Mouse (Mus musculus) liver, embryonic 14.5 days (tissue): ENCODE data around the gene BC048403. TPM values are rescaled to one million over a fixed set of nuclear protein-coding genes. Genes with fewer than 3 reads are reported as not detected.

Source experiments
- ATAC-seq: fragments of 200-750 bp; cut with Nextera tagmentation; 2 replicates; pipeline ENCODE4 v1.8.0; 2017; ENCODE audit warnings: moderate number of reproducible peaks, mild to moderate bottlenecking, moderate library complexity; ENCODE audit not compliant: insufficient read depth
- DNase-seq, 3 experiments: peaks; one replicate each; pipeline ENCODE4 v3.0.0-alpha.2; 2012 to 2013; ENCODE audit warnings: low read depth in 3 of 3, low spot score in 3 of 3
- H3K27ac ChIP-seq: fragments of 300-500 bp; sonication (generic); 2 replicates; pipeline ENCODE4 v1.5.1; 2014; ENCODE audit warnings: moderate library complexity, mild to moderate bottlenecking, control low read depth, inconsistent platforms
- H3K27me3 ChIP-seq: fragments of 300-500 bp; sonication (generic); 2 replicates; pipeline ENCODE4 v1.6.1; 2014; ENCODE audit warnings: mild to moderate bottlenecking, low read length, moderate library complexity; ENCODE audit not compliant: control insufficient read depth, insufficient read depth
- H3K36me3 ChIP-seq: fragments of 300-500 bp; sonication (generic); replicated peaks from 2 replicates; pipeline ENCODE4 v1.6.1; 2014; ENCODE audit warnings: low read depth; ENCODE audit not compliant: control insufficient read depth, insufficient read depth
- H3K4me1 ChIP-seq, 2 experiments: fragments of 200-500 bp in 1 of 2; fragments of 300-500 bp in 1 of 2; sonication (generic) in 1 of 2; replicated peaks; 2 replicates each; pipeline ENCODE4 v1.6.1; 2012 to 2014; ENCODE audit warnings: antibody characterized with exemption in 1 of 2, inconsistent platforms in 1 of 2, low read length in 1 of 2; ENCODE audit not compliant: control insufficient read depth in 2 of 2, insufficient read depth in 2 of 2
- H3K4me2 ChIP-seq: fragments of 300-500 bp; sonication (generic); 2 replicates; pipeline ENCODE4 v1.6.1; 2014; ENCODE audit warnings: low read depth, mild to moderate bottlenecking, control low read depth, moderate library complexity
- H3K4me3 ChIP-seq, 2 experiments: fragments of 200-500 bp in 1 of 2; fragments of 300-500 bp in 1 of 2; sonication (generic) in 1 of 2; 2 replicates each; pipeline ENCODE4 v1.5.1; 2012 to 2014; ENCODE audit warnings: low read depth in 2 of 2, low read length in 2 of 2, mild to moderate bottlenecking in 2 of 2, control low read depth in 1 of 2, inconsistent platforms in 1 of 2, moderate library complexity in 1 of 2; ENCODE audit not compliant: insufficient read depth in 1 of 2
- H3K9ac ChIP-seq: fragments of 300-500 bp; sonication (generic); replicated peaks from 2 replicates; pipeline ENCODE4 v1.6.1; 2014; ENCODE audit warnings: mild to moderate bottlenecking, control low read depth, moderate library complexity
- H3K9me3 ChIP-seq: fragments of 300-500 bp; sonication (generic); 2 replicates; pipeline ENCODE4 v1.6.1; 2016; ENCODE audit warnings: low read length, mixed read lengths; ENCODE audit not compliant: control insufficient read depth
- CTCF ChIP-seq: IDR thresholded peaks from 2 replicates; pipeline ENCODE4 v1.5.1; 2016; ENCODE audit warnings: antibody characterized with exemption, low read depth, control low read depth
- EP300 ChIP-seq: IDR thresholded peaks from 2 replicates; pipeline ENCODE4 v1.6.1; 2016; ENCODE audit warnings: antibody characterized with exemption, low read depth
- WGBS: fragments of 180-500 bp; shearing (Covaris S2); extraction: QIAGEN DNeasy Blood & Tissue Kit; methylation state at CpG from one replicate; pipeline ENCODE4 v1.1.7; 2014; ENCODE audit not compliant: insufficient replicate concordance; 5-methylcytosine and 5-hydroxymethylcytosine counted together
- polyA plus RNA-seq, 2 experiments: library from polyadenylated mRNA; depleted of rRNA in 1 of 2; stranded (reverse) in 1 of 2; unstranded in 1 of 2; fragments of >200 nt; fragmentation: Nextera tagmentation in 1 of 2; extraction: Ambion mirVana in 1 of 2; gene quantifications; 2 replicates each; pipeline versions ENCODE4 v1.2.1 to v1.2.3; 2012 to 2014

Gene BC048403
- polyA plus RNA-seq, 2 experiments, result 1.8 to 2.3 TPM

- Histone ChIP-seq H3K9ac (no peak overlapping the region), H3K4me3 (no peak overlapping the region), H3K9me3 (no peaks in the 10 kb centered on the region), H3K4me2 (peak overlapping the region; percentile 32), H3K4me1 (0 out of 4 replicates have a peak, but pooled peaks cover 0 to 1% of the 10 kb centered on the region in 2 experiments), H3K27ac (no peak overlapping the region), H3K27me3 (no peaks in the 10 kb centered on the region), H3K36me3 (no peaks in the 10 kb centered on the region)
- no peak for ATAC-seq
- DNase-seq, result no peak
- TF ChIP-seq CTCF (peak; percentile 62), EP300 (no peak)
- WGBS, result 43% methylated on average over 20 of the region's 20 CpGs
Observed at GRCm38 (mm10) chr10:121770624-121771577, 31.2 kb downstream of the BC048403 start.

DNA sequence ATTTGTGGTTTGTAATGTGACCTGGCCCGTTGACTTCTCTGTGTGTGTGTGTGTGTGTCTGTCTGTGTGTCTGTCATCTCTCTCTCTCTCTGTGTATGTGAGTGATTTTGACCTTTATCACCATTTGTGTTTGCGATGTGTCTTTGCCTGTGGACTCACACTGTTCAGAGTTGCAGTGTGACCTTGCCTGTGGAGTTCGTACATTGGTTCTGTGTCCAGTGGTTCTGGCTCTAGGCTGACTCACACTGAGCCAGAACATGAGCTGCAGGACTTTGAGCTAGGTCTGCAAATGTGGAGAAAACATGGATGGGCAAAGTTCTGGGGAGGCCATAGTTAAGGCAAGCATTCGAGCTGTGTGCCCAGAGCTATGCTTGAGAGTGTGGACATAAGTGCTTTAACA, 34.1 kb downstream of the BC048403 start:
- Histone ChIP-seq H3K4me1 (0 out of 4 replicates have a peak, but pooled peaks cover 0 to 1% of the 10 kb centered on the region in 2 experiments), H3K9me3 (no peaks in the 10 kb centered on the region), H3K9ac (no peak overlapping the region), H3K4me3 (no peak overlapping the region), H3K4me2 (no peak overlapping the region), H3K36me3 (no peaks in the 10 kb centered on the region), H3K27ac (no peak overlapping the region), H3K27me3 (no peaks in the 10 kb centered on the region)
- DNase-seq (no peak), ATAC-seq (no peak)
- WGBS, result 48% methylated on average over 4 of the region's 4 CpGs
- TF ChIP-seq EP300 (no peak), CTCF (no peak)

DNA sequence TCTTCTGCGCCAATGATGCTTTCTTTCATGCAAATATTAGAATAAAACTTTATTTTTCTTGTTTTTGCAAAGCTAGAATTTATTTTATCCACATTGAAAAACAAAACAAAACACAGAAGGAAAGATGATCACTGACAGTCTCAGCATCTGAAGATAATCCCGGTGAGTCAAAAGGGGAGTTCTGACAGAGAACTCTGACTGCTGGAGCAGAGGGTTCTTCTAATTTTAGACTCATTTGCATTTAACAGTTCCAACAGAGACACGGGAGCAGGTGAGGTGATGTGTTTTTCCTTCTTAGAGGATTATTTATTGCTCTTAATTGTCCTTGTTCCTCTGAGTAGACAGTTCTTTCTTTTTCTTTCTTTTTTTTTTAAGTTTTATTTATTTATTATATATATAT, 36.3 kb downstream of the BC048403 start:
- no peak overlapping the region for H3K27ac ChIP-seq
- 0 out of 4 replicates have a peak, but pooled peaks cover 0 to 1% of the 10 kb centered on the region in 2 experiments for H3K4me1 ChIP-seq
- ATAC-seq (no peak), DNase-seq (no peak)
- no peak overlapping the region for H3K4me3 ChIP-seq
- no peaks in the 10 kb centered on the region for H3K27me3 ChIP-seq
- H3K9ac ChIP-seq, result no peak overlapping the region
- no peaks in the 10 kb centered on the region for H3K9me3 ChIP-seq
- TF ChIP-seq EP300 (no peak), CTCF (no peak)
- H3K36me3 ChIP-seq, result no peaks in the 10 kb centered on the region
- 51% methylated on average over 3 of the region's 3 CpGs for WGBS
- no peak overlapping the region for H3K4me2 ChIP-seq

GRCm38 (mm10) chr10:121781159-121781558, 41.4 kb downstream of the BC048403 start:
- H3K9ac ChIP-seq, result no peak overlapping the region
- no peak overlapping the region for H3K4me2 ChIP-seq
- no peak for ATAC-seq
- H3K27ac ChIP-seq, result no peak overlapping the region
- WGBS, result 44% methylated on average over 14 of the region's 14 CpGs
- H3K27me3 ChIP-seq, result no peaks in the 10 kb centered on the region
- no peak for DNase-seq
- H3K4me3 ChIP-seq, result no peak overlapping the region
- no peaks in the 10 kb centered on the region for H3K9me3 ChIP-seq
- TF ChIP-seq EP300 (no peak), CTCF (no peak)
- H3K4me1 ChIP-seq, result no peaks in the 10 kb centered on the region
- H3K36me3 ChIP-seq, result no peaks in the 10 kb centered on the region

- no peaks in the 10 kb centered on the region for H3K36me3 ChIP-seq
- H3K4me2 ChIP-seq, result no peak overlapping the region
- H3K4me1 ChIP-seq, result no peaks in the 10 kb centered on the region
- no peak overlapping the region for H3K27ac ChIP-seq
- H3K4me3 ChIP-seq, result no peak overlapping the region
- TF ChIP-seq EP300, result no peak
- TF ChIP-seq CTCF, result no peak
- H3K9ac ChIP-seq, result no peak overlapping the region
- DNase-seq, result no peak
- no peaks in the 10 kb centered on the region for H3K9me3 ChIP-seq
- no peaks in the 10 kb centered on the region for H3K27me3 ChIP-seq
- ATAC-seq, result no peak
- 62% methylated on average over 3 of the region's 3 CpGs for WGBS
Observed at GRCm38 (mm10) chr10:121788536-121788935, 48.8 kb downstream of the BC048403 start.
